Mouse (Mus musculus) limb, embryonic 11.5 days (tissue): Measurements from ENCODE around the gene Gfod2. TPM values are rescaled to one million over a fixed set of nuclear protein-coding genes. Genes with fewer than 3 reads are reported as not detected.

Source experiments
- ATAC-seq: fragments of 200-750 bp; cut with Nextera tagmentation; 2 replicates; pipeline ENCODE4 v1.8.0; 2017; ENCODE audit warnings: low read depth; ENCODE audit not compliant: insufficient number of reproducible peaks, low FRiP score, low TSS enrichment
- DNase-seq: peaks from one replicate; pipeline ENCODE4 v3.0.0-alpha.2; 2015; ENCODE audit warnings: low spot score
- H3K27ac ChIP-seq: fragments of 300-500 bp; sonication (generic); replicated peaks from 2 replicates; pipeline ENCODE4 v1.5.1; 2014; ENCODE audit warnings: low read depth, mild to moderate bottlenecking, low read length
- H3K27me3 ChIP-seq: fragments of 300-500 bp; sonication (generic); 2 replicates; pipeline ENCODE4 v1.6.1; 2014; ENCODE audit warnings: mild to moderate bottlenecking, low read length, mixed read lengths; ENCODE audit not compliant: control insufficient read depth, insufficient read depth
- H3K36me3 ChIP-seq: fragments of 300-500 bp; sonication (generic); 2 replicates; pipeline ENCODE4 v1.6.1; 2014; ENCODE audit warnings: mild to moderate bottlenecking, low read length, moderate library complexity, mixed read lengths; ENCODE audit not compliant: control insufficient read depth, insufficient read depth
- H3K4me1 ChIP-seq: fragments of 300-500 bp; sonication (generic); 2 replicates; pipeline ENCODE4 v1.6.1; 2014; ENCODE audit warnings: low read length, mixed read lengths; ENCODE audit not compliant: control insufficient read depth, insufficient read depth
- H3K4me2 ChIP-seq: fragments of 300-500 bp; sonication (generic); 2 replicates; pipeline ENCODE4 v1.6.1; 2014; ENCODE audit warnings: low read depth, mild to moderate bottlenecking, moderate library complexity; ENCODE audit not compliant: severe bottlenecking
- H3K4me3 ChIP-seq: fragments of 300-500 bp; sonication (generic); 2 replicates; pipeline ENCODE4 v1.5.1; 2014; ENCODE audit warnings: low read depth, low read length
- H3K9ac ChIP-seq: fragments of 300-500 bp; sonication (generic); 2 replicates; pipeline ENCODE4 v1.6.1; 2014; ENCODE audit warnings: mild to moderate bottlenecking, low read length
- H3K9me3 ChIP-seq: fragments of 300-500 bp; sonication (generic); 2 replicates; pipeline ENCODE4 v1.6.1; 2016; ENCODE audit warnings: low read length; ENCODE audit not compliant: control insufficient read depth
- WGBS: fragments of 180-500 bp; shearing (Covaris S2); extraction: QIAGEN DNeasy Blood & Tissue Kit; methylation state at CpG from one replicate; pipeline ENCODE4 v1.1.7; 2014; 5-methylcytosine and 5-hydroxymethylcytosine counted together
- polyA plus RNA-seq: library from polyadenylated mRNA; unstranded; fragments of >200 nt; fragmentation: Nextera tagmentation; extraction: Ambion mirVana; gene quantifications from 2 replicates; pipeline ENCODE4 v1.2.1, GENCODE M21; 2014

Gfod2 gene
- polyA plus RNA-seq, 1 experiment from 2014 or later, result 22.8 TPM

DNA sequence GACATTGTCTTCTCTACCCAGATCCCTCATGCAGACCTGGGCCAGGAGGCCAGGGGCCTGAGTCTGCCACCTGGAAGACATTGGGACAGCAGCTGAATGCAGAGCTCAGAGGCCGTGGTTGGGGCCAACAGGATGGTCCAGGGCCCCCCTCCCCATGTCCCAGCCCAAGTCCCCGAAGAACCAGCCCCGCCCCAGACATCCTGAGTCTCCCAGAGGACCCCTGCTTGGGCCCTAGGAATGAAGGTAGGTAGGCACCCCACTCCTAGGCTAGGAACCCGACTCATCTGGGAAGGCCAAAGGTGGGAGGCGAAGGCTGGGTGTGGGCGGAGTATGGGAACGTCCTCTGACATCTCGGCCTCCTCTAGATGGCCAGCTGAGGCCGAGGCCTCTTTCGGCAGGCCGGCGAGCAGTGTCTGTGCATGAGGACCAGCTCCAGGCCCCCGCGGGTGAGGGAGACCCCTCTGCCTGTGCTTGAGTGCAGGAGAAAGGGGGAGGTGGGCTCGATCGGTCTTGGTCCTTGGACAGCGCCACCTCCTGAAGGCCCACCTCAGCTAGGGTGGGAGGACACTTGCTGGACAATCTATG is 61.2 kb downstream of the Gfod2 start:
- 90% methylated on average over 17 of the region's 17 CpGs for WGBS
- Histone ChIP-seq H3K9me3 (no peaks in the 10 kb centered on the region), H3K9ac (no peak overlapping the region), H3K36me3 (peaks cover 8% of the 10 kb centered on the region; the same call in 1 of the 2 replicates), H3K27ac (no peak overlapping the region), H3K4me2 (no peak overlapping the region), H3K27me3 (0 out of 2 replicates have a peak, but pooled peaks cover 3% of the 10 kb centered on the region), H3K4me1 (peaks cover 10% of the 10 kb centered on the region; the same call in 1 of the 2 replicates), H3K4me3 (no peak overlapping the region)
- ATAC-seq (no peak), DNase-seq (no peak)

DNA sequence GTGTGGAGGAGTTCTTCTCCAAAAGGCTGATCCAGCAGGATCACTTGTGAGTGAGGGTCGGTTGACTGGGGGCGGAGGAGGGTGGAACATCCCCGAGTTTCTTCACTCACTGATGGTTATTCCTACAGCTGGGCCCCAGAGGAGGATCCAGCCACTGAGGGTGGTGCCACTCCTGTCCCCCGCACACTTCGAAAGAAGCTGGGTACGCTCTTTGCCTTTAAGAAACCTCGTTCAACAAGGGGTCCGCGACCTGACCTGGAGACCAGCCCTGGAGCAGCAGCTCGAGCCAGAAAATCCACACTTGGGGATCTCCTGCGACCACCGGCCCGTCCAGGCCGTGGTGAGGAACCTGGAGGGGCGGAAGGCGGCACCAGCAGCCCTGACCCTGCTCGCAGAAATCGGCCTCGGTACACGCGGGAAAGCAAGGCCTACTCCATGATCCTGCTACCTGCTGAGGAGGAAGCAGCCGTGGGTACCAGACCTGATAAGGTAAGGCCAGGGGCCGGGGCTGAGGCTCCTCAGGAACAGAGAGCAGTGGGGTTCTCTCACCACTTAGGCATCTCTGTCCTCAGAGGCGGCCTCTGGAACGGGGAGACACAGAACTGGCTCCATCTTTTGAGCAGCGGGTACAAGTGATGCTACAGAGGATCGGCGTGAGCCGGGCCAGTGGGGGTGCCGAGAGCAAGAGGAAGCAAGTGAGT is 63.2 kb downstream of the Gfod2 start:
- Histone ChIP-seq H3K9ac (no peak overlapping the region), H3K4me1 (peaks cover 6% of the 10 kb centered on the region; the same call in 1 of the 2 replicates)
- no peak for DNase-seq

DNA sequence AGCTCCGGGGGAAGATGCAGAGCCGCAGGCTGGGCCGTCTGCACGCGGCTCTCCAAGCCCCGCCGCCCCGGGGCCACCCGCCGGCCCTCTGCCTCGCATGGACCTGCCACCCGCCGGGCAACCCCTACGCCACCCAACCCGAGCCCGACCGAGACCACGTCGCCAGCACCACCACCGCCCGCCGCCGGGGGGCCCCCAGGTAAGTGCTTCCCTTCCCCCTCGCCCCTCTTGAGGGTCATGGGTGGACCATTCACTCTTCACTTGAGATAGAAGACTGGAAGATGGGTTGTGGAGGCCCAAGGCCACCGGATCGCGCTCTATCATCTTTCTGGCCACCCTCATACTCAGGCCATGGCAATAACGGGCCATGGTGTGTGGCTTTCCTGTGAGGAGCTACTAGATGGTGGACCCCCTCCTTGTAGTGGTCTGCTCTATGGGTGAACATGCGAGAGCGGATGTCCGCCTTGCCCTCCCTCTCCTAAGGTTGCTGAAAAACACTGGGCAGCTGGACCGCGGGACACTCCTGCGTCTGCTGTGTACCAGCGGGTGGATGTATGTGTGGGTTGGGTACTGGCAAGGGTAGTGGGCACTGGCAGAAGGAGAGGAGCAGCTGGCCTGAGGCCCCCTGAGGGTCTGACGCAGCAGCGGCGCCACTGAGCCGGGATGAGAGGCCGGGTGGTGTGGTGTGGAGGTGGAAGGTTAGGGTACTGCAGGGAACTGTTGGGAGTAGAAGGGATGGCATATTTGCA is 64.2 kb downstream of the Gfod2 start:
- H3K27me3 ChIP-seq, result 0 out of 2 replicates have a peak, but pooled peaks cover 3% of the 10 kb centered on the region
- H3K9ac ChIP-seq, result no peak overlapping the region
- H3K9me3 ChIP-seq, result no peaks in the 10 kb centered on the region
- peak overlapping the region; percentile 71 for H3K4me2 ChIP-seq
- no peak overlapping the region for H3K27ac ChIP-seq
- H3K36me3 ChIP-seq, result peaks cover 8% of the 10 kb centered on the region; the same call in 1 of the 2 replicates
- DNase-seq (no peak), ATAC-seq (0 out of 2 replicates have a peak, but pooled peaks have one; percentile 27)
- WGBS, result 9% methylated on average over 40 of the region's 40 CpGs
- H3K4me3 ChIP-seq, result peak overlapping the region; percentile 22
- H3K4me1 ChIP-seq, result no peaks in the 10 kb centered on the region

More for the DNA sequence above, 63.2 kb downstream of the Gfod2 start:
- Histone ChIP-seq H3K27ac (no peak overlapping the region), H3K36me3 (peaks cover 8% of the 10 kb centered on the region; the same call in 1 of the 2 replicates), H3K27me3 (0 out of 2 replicates have a peak, but pooled peaks cover 3% of the 10 kb centered on the region), H3K4me2 (no peak overlapping the region), H3K4me3 (no peak overlapping the region), H3K9me3 (no peaks in the 10 kb centered on the region)
- no peak for ATAC-seq
- 83% methylated on average over 30 of the region's 30 CpGs for WGBS

DNA sequence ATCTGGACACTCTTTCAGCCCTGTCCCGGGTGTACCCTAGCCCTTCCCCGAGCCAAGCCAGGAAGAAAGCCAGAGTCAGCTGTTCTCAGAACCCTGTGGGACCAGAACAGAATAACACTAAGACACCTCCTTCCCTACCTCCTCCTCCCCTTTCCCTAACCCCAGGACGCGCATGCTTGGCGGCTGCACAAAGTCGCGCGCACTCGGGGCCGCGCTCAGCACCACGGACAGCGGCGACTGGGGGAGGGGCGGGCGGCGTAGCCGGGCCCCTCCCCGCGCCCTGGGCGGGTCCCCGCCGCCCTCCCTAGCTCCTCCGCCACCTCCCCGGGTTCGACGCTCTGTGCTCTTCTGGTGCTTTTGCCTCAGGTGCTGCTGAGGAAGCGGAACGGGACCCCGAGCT is 64.8 kb downstream of the Gfod2 start:
- peak; percentile 84 for DNase-seq

DNA sequence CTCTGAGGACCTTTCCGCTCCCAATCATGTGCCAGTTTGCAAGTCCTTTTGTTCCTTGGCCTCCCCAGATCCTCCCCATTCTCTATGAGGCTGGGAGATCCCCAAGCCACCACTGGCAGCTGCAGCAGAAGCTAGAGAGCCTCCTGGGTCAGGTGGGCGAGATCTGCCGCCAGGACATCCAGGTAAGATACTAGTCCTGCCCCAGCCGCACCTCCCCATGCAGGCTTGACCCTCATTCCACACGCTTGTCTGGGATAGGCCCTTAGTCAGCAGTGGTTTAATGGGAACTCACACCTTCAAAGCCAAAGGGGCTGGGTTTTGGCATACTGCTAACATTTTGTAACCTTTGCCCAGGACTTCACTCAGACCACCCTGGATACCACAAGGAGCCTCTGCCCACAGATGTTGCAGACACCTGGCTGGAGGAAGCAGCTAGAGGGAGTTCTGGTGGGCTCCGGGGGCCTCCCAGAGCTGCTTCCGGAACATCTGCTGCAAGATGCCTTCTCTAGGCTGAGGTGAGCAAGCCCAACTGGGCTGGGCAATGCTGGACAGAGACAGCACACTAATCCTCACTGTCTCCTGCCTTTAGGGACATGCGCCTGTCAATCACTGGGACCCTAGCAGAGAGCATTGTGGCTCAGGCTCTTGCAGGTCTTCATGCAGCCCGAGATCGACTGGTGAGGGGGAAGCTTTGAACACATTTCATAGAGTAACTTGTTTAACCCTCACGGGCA is 65.8 kb downstream of the Gfod2 start:
- H3K36me3 ChIP-seq, result no peaks in the 10 kb centered on the region; the same call in 1 of the 2 replicates
- ATAC-seq (no peak), DNase-seq (no peak)
- H3K9ac ChIP-seq, result no peak overlapping the region
- H3K4me2 ChIP-seq, result no peak overlapping the region
- H3K9me3 ChIP-seq, result no peaks in the 10 kb centered on the region
- H3K27ac ChIP-seq, result no peak overlapping the region
- H3K4me1 ChIP-seq, result no peaks in the 10 kb centered on the region
- H3K4me3 ChIP-seq, result no peak overlapping the region
- H3K27me3 ChIP-seq, result 0 out of 2 replicates have a peak, but pooled peaks cover 3% of the 10 kb centered on the region
- WGBS, result 93% methylated on average over 11 of the region's 11 CpGs

More for the DNA sequence above, 64.8 kb downstream of the Gfod2 start:
- Histone ChIP-seq H3K9ac (no peak overlapping the region), H3K27ac (no peak overlapping the region), H3K9me3 (no peaks in the 10 kb centered on the region), H3K4me2 (peak overlapping the region; percentile 71), H3K4me3 (peak overlapping the region; percentile 22), H3K4me1 (no peaks in the 10 kb centered on the region), H3K36me3 (peaks cover 7% of the 10 kb centered on the region; the same call in 1 of the 2 replicates), H3K27me3 (0 out of 2 replicates have a peak, but pooled peaks cover 3% of the 10 kb centered on the region)
- ATAC-seq, result peak; percentile 44; the same call in 1 of the 2 replicates
- 5% methylated on average over 28 of the region's 30 CpGs for WGBS

DNA sequence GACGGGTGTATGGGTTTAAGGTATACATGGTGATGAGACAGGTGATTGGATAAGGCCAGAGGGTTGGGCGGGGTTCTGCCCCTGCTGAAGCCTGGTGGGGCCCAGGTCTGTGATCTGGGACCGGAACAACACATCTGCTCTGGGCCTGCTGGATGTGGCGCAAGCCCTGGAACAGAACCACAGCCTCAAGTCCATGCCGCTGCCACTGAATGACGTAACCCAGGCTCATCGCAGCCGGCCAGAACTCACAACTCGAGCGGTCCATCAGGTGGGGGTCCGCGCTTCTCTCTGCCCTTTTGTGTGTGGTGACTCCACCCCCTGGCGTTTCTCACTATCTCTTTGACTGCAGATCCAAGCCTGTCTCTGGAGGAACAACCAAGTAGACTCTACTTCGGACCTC is 67.5 kb downstream of the Gfod2 start:
- WGBS, result 84% methylated on average over 14 of the region's 14 CpGs

DNA sequence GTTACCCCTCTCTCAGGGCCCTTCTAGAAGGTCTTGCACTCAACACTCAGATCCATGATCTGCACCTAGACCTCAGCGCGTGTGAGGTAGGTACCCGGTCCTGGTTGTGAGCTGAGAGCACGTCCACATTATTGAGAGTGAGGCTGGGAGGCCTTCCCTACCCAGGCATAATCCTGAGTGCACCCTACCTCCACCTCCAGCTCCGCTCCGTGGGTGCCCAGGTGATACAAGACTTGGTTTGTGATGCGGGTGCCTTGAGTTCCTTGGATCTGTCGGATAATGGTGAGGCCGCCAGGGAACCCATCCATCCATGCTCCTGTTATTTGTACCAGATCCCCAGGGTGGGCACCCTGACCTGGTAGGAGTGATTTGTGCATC is 68.5 kb downstream of the Gfod2 start:
- H3K36me3 ChIP-seq, result no peaks in the 10 kb centered on the region
- no peak overlapping the region for H3K4me3 ChIP-seq
- H3K9ac ChIP-seq, result no peak overlapping the region
- H3K4me1 ChIP-seq, result peaks cover 4% of the 10 kb centered on the region; the same call in 1 of the 2 replicates
- no peak overlapping the region for H3K4me2 ChIP-seq
- H3K9me3 ChIP-seq, result no peaks in the 10 kb centered on the region
- H3K27me3 ChIP-seq, result no peaks in the 10 kb centered on the region
- WGBS, result 91% methylated on average over 9 of the region's 9 CpGs
- DNase-seq, result no peak
- ATAC-seq, result no peak
- no peak overlapping the region for H3K27ac ChIP-seq

More for the DNA sequence above, 67.5 kb downstream of the Gfod2 start:
- Histone ChIP-seq H3K27ac (no peak overlapping the region), H3K4me1 (peaks cover 3% of the 10 kb centered on the region; the same call in 1 of the 2 replicates), H3K4me3 (no peak overlapping the region), H3K9ac (no peak overlapping the region), H3K9me3 (no peaks in the 10 kb centered on the region), H3K36me3 (no peaks in the 10 kb centered on the region), H3K4me2 (no peak overlapping the region), H3K27me3 (0 out of 2 replicates have a peak, but pooled peaks cover 3% of the 10 kb centered on the region)
- ATAC-seq, result no peak
- no peak for DNase-seq
